Mouse (Mus musculus): ENCODE measurements around the gene Fbxo46. TPM values are rescaled to one million over a fixed set of nuclear protein-coding genes. Genes with fewer than 3 reads are reported as not detected.
A peak's percentile ranks its signal among the peaks of the same experiment; 100 is the strongest.

Gene Fbxo46
- total RNA-seq, 2 experiments from 2014 or later, result 5.0 to 6.3 TPM

DNA sequence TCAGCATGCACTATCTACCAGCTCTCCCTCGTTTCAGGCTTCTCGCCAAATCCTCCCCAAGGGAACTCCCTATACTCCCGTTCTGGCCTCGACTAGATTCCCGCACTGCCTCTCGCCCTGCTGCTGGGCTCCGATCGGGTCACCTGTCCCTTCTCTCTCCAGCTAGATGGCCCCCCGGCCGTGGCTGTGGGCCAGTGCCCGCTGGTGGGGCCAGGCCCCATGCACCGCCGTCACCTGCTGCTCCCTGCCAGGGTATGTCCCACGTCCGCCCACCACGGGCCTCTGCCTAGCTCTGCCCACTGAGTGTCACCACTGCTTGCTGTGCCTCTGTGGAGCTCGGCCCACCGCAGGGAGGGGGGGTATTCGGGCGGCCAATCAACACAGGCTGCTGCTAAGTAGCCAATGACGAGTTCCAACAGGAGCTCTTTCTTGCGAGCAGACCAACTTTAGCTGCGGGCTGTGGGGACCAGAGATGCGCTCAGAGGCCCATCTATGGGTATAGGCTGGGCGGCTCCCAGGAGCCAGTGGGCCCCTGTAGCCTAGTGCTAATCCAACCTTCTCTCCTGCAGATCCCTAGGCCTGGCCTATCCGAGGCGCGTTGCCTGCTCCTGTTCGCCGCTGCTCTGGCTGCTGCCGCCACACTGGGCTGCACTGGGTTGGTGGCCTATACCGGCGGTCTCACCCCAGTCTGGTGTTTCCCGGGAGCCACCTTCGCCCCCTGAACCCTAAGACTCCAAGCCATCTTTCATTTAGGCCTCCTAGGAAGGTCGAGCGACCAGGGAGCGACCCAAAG is 27.1 kb upstream of the Fbxo46 start:
- no peak for ATAC-seq (replicated peaks; ENCODE audit: low FRiP score, poor library complexity, severe bottlenecking)

DNA sequence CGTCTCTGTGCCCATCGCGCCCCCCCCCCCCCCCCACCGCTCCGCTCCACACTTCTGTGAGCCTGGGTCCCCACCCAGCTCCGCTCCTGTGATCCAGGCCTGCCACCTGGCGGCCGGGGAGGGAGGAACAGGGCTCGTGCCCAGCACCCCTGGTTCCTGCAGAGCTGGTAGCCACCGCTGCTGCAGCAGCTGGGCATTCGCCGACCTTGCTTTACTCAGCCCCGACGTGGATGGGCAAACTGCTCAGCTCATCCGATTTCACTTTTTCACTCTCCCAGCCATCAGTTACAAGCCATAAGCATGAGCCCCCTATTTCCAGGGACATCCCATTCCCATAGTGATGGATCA is 26.5 kb upstream of the Fbxo46 start:
- ATAC-seq (replicated peaks; ENCODE audit: low FRiP score, poor library complexity, severe bottlenecking), result peak; percentile 77

GRCm38 (mm10) chr7:19093537-19094385 is 25.9 kb upstream of the Fbxo46 start:
- ATAC-seq (replicated peaks; ENCODE audit: low FRiP score, poor library complexity, severe bottlenecking), result peak; percentile 67

DNA sequence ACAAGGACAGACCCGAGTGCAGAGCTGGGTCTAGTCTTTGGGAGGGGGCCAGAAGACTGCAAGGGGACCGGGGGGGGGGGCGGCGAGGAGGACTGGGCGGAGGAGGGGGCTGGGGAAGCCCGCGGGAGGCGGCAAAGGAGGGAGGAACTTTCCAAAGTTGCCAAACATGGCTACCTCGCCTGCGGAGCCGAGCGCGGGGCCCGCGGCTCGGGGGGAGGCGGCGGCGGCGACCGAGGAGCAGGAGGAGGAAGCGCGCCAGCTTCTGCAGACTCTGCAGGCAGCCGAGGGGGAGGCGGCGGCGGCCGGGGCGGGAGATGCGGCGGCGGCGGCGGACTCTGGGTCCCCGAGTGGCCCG is 25.2 kb upstream of the Fbxo46 start, which contains the start of gene Six5:
Gene Six5 (plus strand): TSS at position 124 of the 355 bp plus-strand sequence.
- ATAC-seq (replicated peaks; ENCODE audit: low FRiP score, poor library complexity, severe bottlenecking), result no peak

DNA sequence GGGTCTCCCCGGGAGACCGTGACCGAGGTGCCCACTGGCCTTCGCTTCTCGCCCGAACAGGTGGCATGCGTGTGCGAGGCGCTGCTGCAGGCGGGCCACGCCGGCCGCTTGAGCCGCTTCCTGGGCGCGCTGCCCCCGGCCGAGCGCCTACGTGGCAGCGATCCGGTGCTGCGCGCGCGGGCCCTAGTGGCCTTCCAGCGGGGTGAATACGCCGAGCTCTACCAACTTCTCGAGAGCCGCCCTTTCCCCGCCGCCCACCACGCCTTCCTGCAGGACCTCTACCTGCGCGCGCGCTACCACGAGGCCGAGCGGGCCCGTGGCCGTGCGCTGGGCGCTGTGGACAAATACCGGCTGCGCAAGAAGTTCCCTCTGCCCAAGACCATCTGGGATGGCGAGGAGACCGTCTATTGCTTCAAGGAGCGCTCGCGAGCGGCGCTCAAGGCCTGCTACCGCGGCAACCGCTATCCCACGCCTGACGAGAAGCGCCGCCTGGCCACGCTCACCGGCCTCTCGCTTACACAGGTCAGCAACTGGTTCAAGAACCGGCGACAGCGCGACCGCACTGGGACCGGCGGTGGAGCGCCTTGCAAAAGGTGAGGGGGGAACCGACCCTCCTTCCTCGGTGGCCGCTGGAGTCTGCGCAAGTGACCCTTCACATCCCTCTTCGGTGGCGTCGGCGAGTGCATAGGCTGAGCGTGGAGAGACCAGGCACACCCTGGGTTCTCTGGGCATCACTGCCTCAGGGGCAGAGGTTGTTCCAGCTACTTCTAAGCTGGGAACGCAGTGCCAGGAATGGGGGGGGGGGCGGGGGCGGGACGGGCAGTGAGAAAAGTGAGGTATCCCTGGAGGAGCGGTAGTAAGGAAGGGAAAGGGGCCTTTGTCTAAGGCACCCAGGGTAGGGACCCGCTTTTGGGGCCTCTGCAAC is 24.6 kb upstream of the Fbxo46 start:
- ATAC-seq (replicated peaks; ENCODE audit: low FRiP score, poor library complexity, severe bottlenecking), result no peak

GRCm38 (mm10) chr7:19095751-19096110 is 23.9 kb upstream of the Fbxo46 start:
- ATAC-seq (replicated peaks; ENCODE audit: low FRiP score, poor library complexity, severe bottlenecking), result no peak

DNA sequence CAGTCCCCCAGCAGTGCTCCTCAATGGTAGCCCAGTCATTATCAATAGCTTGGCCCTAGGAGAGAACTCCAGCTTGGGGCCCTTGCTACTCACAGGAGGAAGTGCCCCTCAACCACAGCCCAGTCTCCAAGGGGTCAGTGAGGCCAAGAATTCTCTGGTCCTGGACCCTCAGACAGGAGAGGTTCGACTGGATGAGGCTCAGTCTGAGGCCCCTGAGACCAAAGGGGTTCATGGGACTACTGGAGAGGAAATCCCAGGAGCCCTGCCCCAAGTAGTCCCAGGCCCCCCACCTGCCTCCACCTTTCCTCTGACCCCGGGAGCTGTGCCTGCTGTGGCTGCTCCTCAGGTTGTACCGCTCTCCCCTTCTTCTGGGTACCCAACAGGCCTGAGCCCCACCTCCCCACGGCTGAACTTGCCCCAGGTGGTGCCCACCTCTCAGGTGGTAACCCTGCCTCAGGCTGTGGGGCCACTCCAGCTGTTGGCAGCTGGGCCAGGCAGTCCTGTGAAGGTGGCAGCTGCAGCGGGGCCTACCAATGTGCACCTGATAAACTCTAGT is 23.2 kb upstream of the Fbxo46 start:
- no peak for ATAC-seq (replicated peaks; ENCODE audit: low FRiP score, poor library complexity, severe bottlenecking)

DNA sequence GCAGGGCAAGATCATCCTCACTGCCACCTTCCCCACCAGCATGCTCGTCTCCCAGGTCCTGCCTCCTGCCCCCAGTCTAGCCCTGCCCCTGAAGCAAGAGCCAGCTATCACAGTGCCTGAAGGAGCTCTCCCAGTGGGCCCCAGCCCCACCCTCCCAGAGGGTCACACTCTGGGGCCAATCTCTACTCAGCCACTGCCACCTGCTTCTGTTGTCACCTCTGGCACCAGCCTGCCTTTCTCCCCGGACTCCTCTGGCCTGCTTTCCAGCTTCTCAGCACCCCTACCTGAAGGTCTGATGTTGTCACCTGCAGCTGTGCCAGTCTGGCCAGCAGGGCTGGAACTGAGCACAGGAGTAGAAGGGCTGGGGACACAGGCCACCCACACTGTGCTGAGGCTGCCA is 22.4 kb upstream of the Fbxo46 start:
- ATAC-seq (replicated peaks; ENCODE audit: low FRiP score, poor library complexity, severe bottlenecking), result no peak

GRCm38 (mm10) chr7:19097863-19098262 is 21.8 kb upstream of the Fbxo46 start:
- no peak for ATAC-seq (replicated peaks; ENCODE audit: low FRiP score, poor library complexity, severe bottlenecking)

DNA sequence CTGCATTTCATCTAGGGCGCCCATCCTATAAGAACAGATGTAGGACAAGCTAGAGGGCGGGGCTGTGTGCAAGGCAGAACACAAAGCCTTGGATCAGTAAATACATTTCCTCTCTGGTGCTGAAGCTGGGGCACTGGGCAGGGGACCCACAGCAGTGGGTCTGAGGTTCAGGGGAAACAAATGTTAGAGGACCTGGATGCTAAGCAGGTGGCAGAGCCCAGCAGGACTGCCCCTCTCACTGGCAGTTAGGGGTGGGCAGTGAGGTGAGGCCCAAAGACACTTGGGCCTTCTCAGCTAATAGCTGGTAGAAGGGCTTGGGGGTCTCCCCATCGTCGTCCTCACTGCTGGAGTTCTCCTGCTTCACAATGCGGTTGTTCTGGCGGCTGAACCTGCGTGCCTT is 20.8 kb upstream of the Fbxo46 start:
- ATAC-seq (replicated peaks; ENCODE audit: low FRiP score, poor library complexity, severe bottlenecking), result no peak

GRCm38 (mm10) chr7:19100290-19100689 is 19.4 kb upstream of the Fbxo46 start:
- ATAC-seq (replicated peaks; ENCODE audit: low FRiP score, poor library complexity, severe bottlenecking), result no peak

DNA sequence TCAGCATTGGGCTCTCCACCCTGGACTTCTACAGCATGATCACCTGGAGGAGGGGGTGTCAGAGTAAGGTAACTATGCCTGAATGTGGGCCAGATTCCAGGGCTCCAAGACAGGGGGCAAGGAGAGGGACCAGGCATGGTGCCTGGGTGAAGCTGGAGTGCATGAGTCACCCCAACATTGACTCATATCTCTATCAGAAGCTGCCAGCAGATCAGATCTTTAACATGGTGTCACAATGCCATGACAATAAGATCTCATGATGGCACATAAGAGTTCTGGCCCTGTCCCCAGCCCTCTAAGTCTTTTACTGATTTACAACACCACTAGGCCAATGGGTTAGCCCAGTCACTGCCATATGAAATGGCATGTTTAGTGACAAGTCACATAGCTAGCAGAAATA is 15.9 kb upstream of the Fbxo46 start:
- ATAC-seq (replicated peaks; ENCODE audit: low FRiP score, poor library complexity, severe bottlenecking), result no peak

DNA sequence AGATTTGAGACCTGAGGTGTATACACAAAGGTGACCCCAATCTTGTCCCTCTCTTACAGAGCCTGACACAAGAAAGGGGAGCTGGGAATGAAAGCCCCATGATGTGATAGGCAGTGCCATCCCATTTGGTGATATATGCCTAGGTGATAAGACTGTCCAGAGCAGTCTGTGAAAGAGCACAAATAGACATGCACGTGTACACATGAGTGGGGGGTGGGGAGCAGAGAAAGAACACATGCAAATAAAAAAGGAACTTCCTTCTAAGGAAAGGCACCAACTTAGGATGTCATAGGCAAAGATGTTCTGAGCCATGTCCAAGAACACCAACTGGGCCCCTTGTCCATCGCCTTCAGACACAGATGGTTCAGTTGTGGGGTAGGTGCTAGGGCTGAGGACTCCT is 15.2 kb upstream of the Fbxo46 start:
- ATAC-seq (replicated peaks; ENCODE audit: low FRiP score, poor library complexity, severe bottlenecking), result no peak

GRCm38 (mm10) chr7:19107436-19107835 is 12.2 kb upstream of the Fbxo46 start:
- ATAC-seq (replicated peaks; ENCODE audit: low FRiP score, poor library complexity, severe bottlenecking), result no peak

DNA sequence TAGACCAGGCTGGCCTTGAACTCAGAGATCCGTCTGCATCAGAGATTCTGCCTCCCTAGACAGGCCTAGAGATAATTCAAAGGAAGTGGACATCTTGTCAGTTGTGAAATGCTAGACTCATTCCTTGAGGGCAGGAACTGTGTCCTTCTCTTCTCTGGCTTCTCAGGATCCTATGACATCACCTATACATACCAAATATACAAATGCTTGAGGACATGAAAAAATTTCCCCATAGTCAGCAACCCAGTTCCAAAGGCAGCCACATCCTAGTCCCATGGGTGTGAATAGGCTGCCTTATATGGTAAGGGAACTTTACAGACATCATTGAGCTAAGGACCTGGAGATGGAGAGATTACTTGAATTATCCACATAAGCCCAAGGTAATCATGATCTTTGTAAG is 10.1 kb upstream of the Fbxo46 start:
- no peak for ATAC-seq (replicated peaks; ENCODE audit: low FRiP score, poor library complexity, severe bottlenecking)

GRCm38 (mm10) chr7:19118028-19118771 is 1.5 kb upstream of the Fbxo46 start, which contains the start of gene Gm4969:
Gene Gm4969, minus strand, starts transcription at chr7:19118368.
- ATAC-seq (replicated peaks; ENCODE audit: low FRiP score, poor library complexity, severe bottlenecking), result no peak

DNA sequence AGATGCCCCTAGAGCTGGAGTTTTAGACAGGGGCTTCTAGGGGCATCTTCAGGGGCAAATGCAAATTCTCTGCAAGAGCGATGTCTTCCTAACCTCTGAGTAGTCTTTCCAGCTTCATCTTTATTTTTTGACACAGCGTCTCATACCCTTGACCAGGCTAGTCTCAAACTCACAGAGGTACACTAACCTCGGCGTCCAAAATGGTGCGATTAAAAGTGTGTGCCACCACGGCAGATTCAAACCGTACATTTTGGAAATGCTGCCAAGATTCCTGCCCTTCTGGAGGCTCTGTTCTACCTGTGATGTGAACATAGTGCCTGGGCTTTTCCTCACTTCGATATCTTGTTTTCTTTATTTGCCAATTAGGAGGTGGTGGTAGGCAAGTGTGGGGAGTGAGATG is 576 bp upstream of the Fbxo46 start:
- peak; percentile 4; the same call in 1 of the 2 replicates for ATAC-seq (replicated peaks; ENCODE audit: low FRiP score, poor library complexity, severe bottlenecking)

DNA sequence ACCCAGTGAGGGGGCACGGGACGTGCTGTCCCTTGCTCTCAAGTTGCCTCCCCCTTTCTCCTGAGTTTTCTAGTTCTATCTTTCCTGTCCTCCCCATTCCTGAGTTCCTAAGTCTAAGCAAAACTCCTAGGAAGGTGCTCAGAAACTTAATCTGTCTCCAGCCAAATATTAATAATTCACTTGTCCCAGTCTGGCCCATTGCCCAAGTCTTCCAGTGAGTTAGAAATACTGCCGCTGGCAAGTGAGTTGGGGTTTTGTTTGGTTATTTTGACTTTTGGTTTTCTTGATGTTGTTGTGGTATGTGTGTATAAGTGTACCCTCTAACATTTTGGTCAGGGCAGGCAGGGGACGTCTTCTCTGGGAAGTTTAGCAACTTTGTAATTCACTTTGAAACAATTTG is 2.0 kb downstream of the Fbxo46 start:
- no peak for ATAC-seq (replicated peaks; ENCODE audit: low FRiP score, poor library complexity, severe bottlenecking)

GRCm38 (mm10) chr7:19124713-19125112 is 5.1 kb downstream of the Fbxo46 start:
- ATAC-seq (replicated peaks; ENCODE audit: low FRiP score, poor library complexity, severe bottlenecking), result no peak

All from erythroid progenitor cell, adult 5-6 weeks (primary cell).